8 mouse cellular contexts compared by ENCODE assay signal in the genomic region with DNA sequence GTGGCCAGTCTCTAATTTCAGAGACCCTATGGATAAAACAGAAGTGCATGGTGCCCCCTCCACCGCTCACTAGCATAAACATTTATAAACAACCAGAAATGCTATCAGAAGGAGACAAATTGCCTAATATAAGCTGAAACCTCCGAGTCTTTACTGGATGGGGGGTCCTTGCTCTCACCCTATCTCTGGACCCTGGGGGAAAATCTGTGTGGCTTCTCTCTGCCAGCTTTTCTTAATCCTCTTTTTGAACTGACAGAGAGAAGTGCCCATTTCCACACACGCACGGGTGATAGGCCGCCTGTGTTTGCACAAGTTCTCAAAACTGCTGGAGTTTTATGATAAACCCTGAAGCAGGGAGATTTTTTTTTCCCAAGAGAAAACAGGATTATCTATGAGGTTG. TPM values are rescaled to one million over a fixed set of nuclear protein-coding genes. Genes with fewer than 3 reads are reported as not detected.
DNase-seq lines count a peak whose midpoint lies in the region; ATAC-seq lines count a peak whose summit lies in the region.

No protein-coding gene starts in this region.

- peaks cover 37% of the 10 kb centered on the region for H3K4me1 ChIP-seq in kidney, embryonic 15.5 days
- peaks cover 10% of the 10 kb centered on the region; the same call in 1 of the 2 replicates for H3K4me1 ChIP-seq in forebrain, embryonic 11.5 days (replicated peaks; ENCODE audit: control insufficient read depth, insufficient read depth, low read length)
- peaks cover 24% of the 10 kb centered on the region for H3K4me1 ChIP-seq in limb, embryonic 15.5 days

- H3K27ac ChIP-seq in kidney, embryonic 15.5 days: peak overlapping the region; percentile 93
- H3K27ac ChIP-seq in forebrain, embryonic 11.5 days (ENCODE audit: low read depth, low read length): no peak overlapping the region
- H3K27ac ChIP-seq in limb, embryonic 15.5 days: peak overlapping the region; percentile 92

- peaks cover 25% of the 10 kb centered on the region for H3K36me3 ChIP-seq in kidney, embryonic 15.5 days
- no peaks in the 10 kb centered on the region; the same call in 1 of the 2 replicates for H3K36me3 ChIP-seq in forebrain, embryonic 11.5 days (ENCODE audit: control insufficient read depth, insufficient read depth, low read length)
- peaks cover 33% of the 10 kb centered on the region for H3K36me3 ChIP-seq in limb, embryonic 15.5 days

- peak overlapping the region; percentile 80 for H3K4me3 ChIP-seq in kidney, embryonic 15.5 days (replicated peaks)
- H3K4me3 ChIP-seq in forebrain, embryonic 11.5 days (ENCODE audit: low read depth, low read length): peak overlapping the region; percentile 78
- H3K4me3 ChIP-seq in limb, embryonic 15.5 days: peak overlapping the region; percentile 82

- no peaks in the 10 kb centered on the region for H3K9me3 ChIP-seq in kidney, embryonic 15.5 days (replicated peaks)
- no peaks in the 10 kb centered on the region for H3K9me3 ChIP-seq in forebrain, embryonic 11.5 days (ENCODE audit: control insufficient read depth, low read length)
- H3K9me3 ChIP-seq in limb, embryonic 15.5 days: no peaks in the 10 kb centered on the region

- DNase-seq in kidney, postnatal 14 days: no peak
- DNase-seq in forebrain, embryonic 11.5 days (ENCODE audit: low spot score): no peak
- peak; percentile 36 for DNase-seq in retina, postnatal 1 day
- no peak for DNase-seq in gastrocnemius, adult 18-20 months (ENCODE audit: low spot score)
- no peak for DNase-seq in ovary, postnatal 36 days (ENCODE audit: low spot score)
- DNase-seq in spleen, adult 12 weeks (ENCODE audit: low spot score): no peak

- no peaks in the 10 kb centered on the region for H3K27me3 ChIP-seq in kidney, embryonic 15.5 days
- no peaks in the 10 kb centered on the region for H3K27me3 ChIP-seq in forebrain, embryonic 11.5 days (ENCODE audit: control insufficient read depth, insufficient read depth, low read length)
- H3K27me3 ChIP-seq in limb, embryonic 15.5 days: no peaks in the 10 kb centered on the region

- 9% methylated on average over 5 of the region's 5 CpGs for WGBS in kidney, embryonic 15.5 days
- WGBS in forebrain, embryonic 11.5 days: 12% methylated on average over 5 of the region's 5 CpGs
- WGBS in limb, embryonic 15.5 days: 17% methylated on average over 5 of the region's 5 CpGs

- peak overlapping the region; percentile 81 for H3K4me2 ChIP-seq in kidney, embryonic 15.5 days
- peak overlapping the region; percentile 70 for H3K4me2 ChIP-seq in forebrain, embryonic 11.5 days (ENCODE audit: low read depth, low read length, severe bottlenecking)
- H3K4me2 ChIP-seq in limb, embryonic 15.5 days: peak overlapping the region; percentile 62

- ATAC-seq in kidney, embryonic 15.5 days (replicated peaks; ENCODE audit: low FRiP score): no peak
- no peak for ATAC-seq in forebrain, embryonic 11.5 days (replicated peaks; ENCODE audit: low FRiP score)
- no peak for ATAC-seq in limb, embryonic 15.5 days (ENCODE audit: insufficient number of reproducible peaks, low FRiP score, low TSS enrichment, low read depth)

- peak overlapping the region; percentile 88 for H3K9ac ChIP-seq in kidney, embryonic 15.5 days
- peak overlapping the region; percentile 87 for H3K9ac ChIP-seq in forebrain, embryonic 11.5 days (ENCODE audit: low read length)
- H3K9ac ChIP-seq in limb, embryonic 15.5 days: 0 out of 2 replicates have a peak overlapping the region, but pooled peaks have one; percentile 21

RNA-seq across cellular contexts. Expression of a gene that starts 1.0 kb away (rescaled TPM):
- polyA plus RNA-seq in kidney, embryonic 15.5 days (2015; fragmentation: Nextera tagmentation; extraction: Ambion mirVana): 8.2 and 8.6 TPM in 2 replicates
- 8.1 and 9.1 TPM in 2 replicates for polyA plus RNA-seq in forebrain, embryonic 11.5 days (2014; fragmentation: Nextera tagmentation; extraction: Ambion mirVana)
- 10.8 and 10.9 TPM in 2 replicates for polyA plus RNA-seq in limb, embryonic 15.5 days (2015; fragmentation: Nextera tagmentation; extraction: Ambion mirVana)
- 10 to 100 TPM; 30.1 to 41.0 TPM for total RNA-seq in gastrocnemius, adult 18-20 months (2021)

Comparison
In these comparisons a context has a peak if more than half of its experiments do, and no peak if none do; other contexts are left out.
1. H3K9ac ChIP-seq: peak in every context shown above with its lines; median percentile 88 in kidney, embryonic 15.5 days; 87 in forebrain, embryonic 11.5 days; 21 in limb, embryonic 15.5 days.